8 mouse cellular contexts compared by ENCODE assay signal in genomic region chr2:132781439-132782068, GRCm38 (mm10). TPM values are rescaled to one million over a fixed set of nuclear protein-coding genes. Genes with fewer than 3 reads are reported as not detected.
DNase-seq lines count a peak whose midpoint lies in the region; ATAC-seq and TF ChIP-seq lines count a peak whose summit lies in the region.

No protein-coding gene starts in this region.

- H3K4me2 ChIP-seq in heart, embryonic 14.5 days (ENCODE audit: low read length), result peak overlapping the region; percentile 79
- peak overlapping the region; percentile 69 for H3K4me2 ChIP-seq in liver, embryonic 12.5 days
- peak overlapping the region; percentile 70 for H3K4me2 ChIP-seq in neural tube, embryonic 11.5 days (ENCODE audit: low read depth)

- H3K4me3 ChIP-seq in bone marrow macrophage, adult 2 months (ENCODE audit: insufficient read depth, low read length), result peak overlapping the region; percentile 48
- peak overlapping the region; percentile 61 for H3K4me3 ChIP-seq in forebrain, embryonic 10.5 days
- H3K4me3 ChIP-seq in heart, embryonic 14.5 days (ENCODE audit: control insufficient read depth in 1 of 2, insufficient read depth in 1 of 2, low read depth in 1 of 2, low read length in 2 of 2), result peak overlapping the region; percentile 26 to 42
- H3K4me3 ChIP-seq in liver, embryonic 12.5 days, result peak overlapping the region; percentile 40
- H3K4me3 ChIP-seq in neural tube, embryonic 11.5 days (ENCODE audit: low read depth, low read length), result peak overlapping the region; percentile 29

- no peaks in the 10 kb centered on the region for H3K9me3 ChIP-seq in forebrain, embryonic 10.5 days
- H3K9me3 ChIP-seq in heart, embryonic 14.5 days (ENCODE audit: control insufficient read depth, low read length), result no peaks in the 10 kb centered on the region
- H3K9me3 ChIP-seq in liver, embryonic 12.5 days (replicated peaks), result no peaks in the 10 kb centered on the region
- no peaks in the 10 kb centered on the region for H3K9me3 ChIP-seq in neural tube, embryonic 11.5 days (ENCODE audit: control insufficient read depth, low read length)

- H3K27me3 ChIP-seq in forebrain, embryonic 10.5 days (ENCODE audit: poor library complexity, severe bottlenecking), result peaks cover 11% of the 10 kb centered on the region; the same call in 1 of the 2 replicates
- peaks cover 19% of the 10 kb centered on the region for H3K27me3 ChIP-seq in heart, embryonic 14.5 days (ENCODE audit: control insufficient read depth, insufficient read depth, low read length)
- H3K27me3 ChIP-seq in liver, embryonic 12.5 days (replicated peaks), result peaks cover 20% of the 10 kb centered on the region
- H3K27me3 ChIP-seq in neural tube, embryonic 11.5 days (ENCODE audit: control insufficient read depth, insufficient read depth, low read length), result no peaks in the 10 kb centered on the region

- TF ChIP-seq CTCF in bone marrow macrophage, adult 2 months (IDR thresholded peaks at IDR 0.05; ENCODE audit: low read depth, low read length), result no peak

- peak; percentile 96 for ATAC-seq in heart, embryonic 14.5 days (ENCODE audit: insufficient number of reproducible peaks, insufficient read depth, low FRiP score, low read depth)
- peak; percentile 76 for ATAC-seq in liver, embryonic 12.5 days
- peak; percentile 99 for ATAC-seq in neural tube, embryonic 11.5 days (ENCODE audit: insufficient read depth, low FRiP score, low TSS enrichment)

- H3K4me1 ChIP-seq in bone marrow macrophage, adult 2 months (ENCODE audit: control insufficient read depth, insufficient read depth, low read length), result peaks cover 4% of the 10 kb centered on the region; the same call in 1 of the 2 replicates
- peaks cover 18% of the 10 kb centered on the region for H3K4me1 ChIP-seq in forebrain, embryonic 10.5 days
- peaks cover 0 to 4% of the 10 kb centered on the region in 2 experiments; a peak in 2 of 4 replicates for H3K4me1 ChIP-seq in heart, embryonic 14.5 days (ENCODE audit: control insufficient read depth in 2 of 2, insufficient read depth in 2 of 2, low read length in 2 of 2)
- H3K4me1 ChIP-seq in liver, embryonic 12.5 days, result peaks cover 5% of the 10 kb centered on the region; the same call in 1 of the 2 replicates
- H3K4me1 ChIP-seq in neural tube, embryonic 11.5 days (ENCODE audit: control insufficient read depth, insufficient read depth, low read length), result no peaks in the 10 kb centered on the region

- no peak overlapping the region for H3K27ac ChIP-seq in bone marrow macrophage, adult 2 months (ENCODE audit: insufficient read depth, low read depth, low read length)
- peak overlapping the region; percentile 13 for H3K27ac ChIP-seq in forebrain, embryonic 10.5 days
- H3K27ac ChIP-seq in heart, embryonic 14.5 days (replicated peaks in 1 of 2; ENCODE audit: control insufficient read depth in 1 of 2, insufficient read depth in 1 of 2, low read depth in 2 of 2, low read length in 2 of 2), result no peak overlapping the region
- no peak overlapping the region for H3K27ac ChIP-seq in liver, embryonic 12.5 days
- H3K27ac ChIP-seq in neural tube, embryonic 11.5 days (ENCODE audit: low read depth, low read length), result peak overlapping the region; percentile 67

- DNase-seq in 416B (ENCODE audit: low read depth), result peak; percentile 25
- DNase-seq in forebrain, embryonic 10.5 days (ENCODE audit: extremely low spot score, low spot score), result peak; percentile 92
- DNase-seq in kidney, postnatal 14 days, result peak; percentile 93
- peak; percentile 93 for DNase-seq in neural tube, embryonic 11.5 days (ENCODE audit: low spot score)
- DNase-seq in telencephalon, adult 2 months (ENCODE audit: low read depth, low spot score), result peak; percentile 70

- no peak overlapping the region for H3K9ac ChIP-seq in heart, embryonic 14.5 days (ENCODE audit: low read length)
- no peak overlapping the region for H3K9ac ChIP-seq in liver, embryonic 12.5 days
- peak overlapping the region; percentile 41 for H3K9ac ChIP-seq in neural tube, embryonic 11.5 days (ENCODE audit: low read length)

- TF ChIP-seq POLR2A in bone marrow macrophage, adult 2 months (IDR thresholded peaks at IDR 0.05; ENCODE audit: borderline replicate concordance, low read depth, low read length), result no peak

- no peaks in the 10 kb centered on the region for H3K36me3 ChIP-seq in forebrain, embryonic 10.5 days (replicated peaks)
- no peaks in the 10 kb centered on the region for H3K36me3 ChIP-seq in heart, embryonic 14.5 days (ENCODE audit: control insufficient read depth, insufficient read depth, low read length)
- no peaks in the 10 kb centered on the region for H3K36me3 ChIP-seq in liver, embryonic 12.5 days
- no peaks in the 10 kb centered on the region for H3K36me3 ChIP-seq in neural tube, embryonic 11.5 days (ENCODE audit: control insufficient read depth, insufficient read depth, low read length)

- WGBS in forebrain, embryonic 10.5 days, result 1% methylated on average over 41 of the region's 41 CpGs
- under 1% methylated on average over 40 of the region's 41 CpGs for WGBS in heart, embryonic 14.5 days
- WGBS in liver, embryonic 12.5 days (ENCODE audit: insufficient replicate concordance), result 2% methylated on average over 41 of the region's 41 CpGs
- under 1% methylated on average over 37 of the region's 41 CpGs for WGBS in neural tube, embryonic 11.5 days

RNA-seq across cellular contexts. Expression of gene Chgb, which starts 0.5 kb away (rescaled TPM):
- polyA plus RNA-seq in bone marrow macrophage, adult 2 months (2012; ENCODE audit: insufficient read depth, insufficient read length, missing spikeins), result not detected in 2 replicates
- 0.91 and 1.9 TPM in 2 replicates for polyA plus RNA-seq in forebrain, embryonic 10.5 days (2016; fragmentation: Nextera tagmentation; extraction: Ambion mirVana)
- 0.09 and 0.30 TPM in 2 replicates for polyA plus RNA-seq in heart, embryonic 14.5 days (2014; fragmentation: Nextera tagmentation; extraction: Ambion mirVana)
- polyA plus RNA-seq in liver, embryonic 12.5 days (2016; fragmentation: Nextera tagmentation; extraction: Ambion mirVana), result 0.10 TPM in 1 of 2 replicates, not detected in the other
- 14.5 and 15.9 TPM in 2 replicates for polyA plus RNA-seq in neural tube, embryonic 11.5 days (2014; fragmentation: Nextera tagmentation; extraction: Ambion mirVana)

RNA-seq across cellular contexts. Expression of gene Trmt6, which starts 34.3 kb away (rescaled TPM):
- 18.0 and 25.5 TPM in 2 replicates for polyA plus RNA-seq in bone marrow macrophage, adult 2 months (2012; ENCODE audit: insufficient read depth, insufficient read length, missing spikeins)
- polyA plus RNA-seq in forebrain, embryonic 10.5 days (2016; fragmentation: Nextera tagmentation; extraction: Ambion mirVana), result 47.2 and 48.4 TPM in 2 replicates
- 19.0 and 23.5 TPM in 2 replicates for polyA plus RNA-seq in heart, embryonic 14.5 days (2014; fragmentation: Nextera tagmentation; extraction: Ambion mirVana)
- polyA plus RNA-seq in liver, embryonic 12.5 days (2016; fragmentation: Nextera tagmentation; extraction: Ambion mirVana), result 25.0 and 30.7 TPM in 2 replicates
- polyA plus RNA-seq in neural tube, embryonic 11.5 days (2014; fragmentation: Nextera tagmentation; extraction: Ambion mirVana), result 30.8 and 33.3 TPM in 2 replicates

RNA-seq across cellular contexts. Expression of gene Mcm8, which starts 34.4 kb away (rescaled TPM):
- polyA plus RNA-seq in bone marrow macrophage, adult 2 months (2012; ENCODE audit: insufficient read depth, insufficient read length, missing spikeins), result 3.0 and 3.8 TPM in 2 replicates
- polyA plus RNA-seq in forebrain, embryonic 10.5 days (2016; fragmentation: Nextera tagmentation; extraction: Ambion mirVana), result 34.4 and 36.1 TPM in 2 replicates
- polyA plus RNA-seq in heart, embryonic 14.5 days (2014; fragmentation: Nextera tagmentation; extraction: Ambion mirVana), result 7.8 and 8.1 TPM in 2 replicates
- 11.8 and 13.0 TPM in 2 replicates for polyA plus RNA-seq in liver, embryonic 12.5 days (2016; fragmentation: Nextera tagmentation; extraction: Ambion mirVana)
- 19.3 and 21.4 TPM in 2 replicates for polyA plus RNA-seq in neural tube, embryonic 11.5 days (2014; fragmentation: Nextera tagmentation; extraction: Ambion mirVana)

Comparison
In these comparisons a context has a peak if more than half of its experiments do, and no peak if none do; other contexts are left out.
1. DNase-seq: peak in every context shown above with its lines; median percentile 93 in kidney, postnatal 14 days; 93 in neural tube, embryonic 11.5 days; 92 in forebrain, embryonic 10.5 days; 70 in telencephalon, adult 2 months; 25 in 416B.
2. H3K27ac ChIP-seq: peak in forebrain, embryonic 10.5 days (single experiment) and neural tube, embryonic 11.5 days (single experiment); none in bone marrow macrophage, adult 2 months (single experiment), heart, embryonic 14.5 days (0 of 2) and liver, embryonic 12.5 days (single experiment).
3. Peak in every context shown above with its lines, with median percentiles within 50 percentile points of each other: H3K4me3 ChIP-seq, ATAC-seq and H3K4me2 ChIP-seq.